Comparison of ENCODE assay signal across 23 mouse cellular contexts in the genomic region with DNA sequence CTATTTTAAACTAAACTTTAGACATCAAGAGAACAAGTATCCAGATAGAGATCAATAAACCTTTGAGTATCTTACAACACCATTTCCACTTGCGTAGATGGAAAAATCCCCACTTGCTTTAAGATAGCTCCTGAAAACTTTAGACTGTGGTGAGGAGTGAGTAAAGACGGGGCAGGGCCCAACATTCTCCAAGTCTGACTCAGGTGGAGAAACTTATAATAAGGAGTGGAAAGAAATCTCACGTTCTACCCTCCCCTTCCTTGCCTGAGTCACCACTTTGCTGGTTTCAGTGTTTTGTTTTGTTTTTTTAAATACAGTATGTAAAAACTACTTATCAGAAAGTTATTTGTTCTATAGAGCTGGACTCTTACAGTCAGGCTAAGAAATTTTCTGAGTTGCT.
DNase-seq lines count a peak whose midpoint lies in the region; ATAC-seq and TF ChIP-seq lines count a peak whose summit lies in the region.
"Had no signal": no experiment of that assay in that cellular context is flagged by ENCODE, and none has a peak within 500 bp of the region (broad histone marks: within the 10 kb centered on the region; RNA-seq: fewer than 3 reads in every experiment).

No protein-coding gene starts in this region.

- H3K4me3 ChIP-seq in lung, postnatal 0 days (ENCODE audit: low read depth, low read length) = no peak overlapping the region
- no peak overlapping the region for H3K4me3 ChIP-seq in embryonic fibroblast, embryonic 13.5 days (ENCODE audit: insufficient read depth, low read length)
- H3K4me3 ChIP-seq in stomach, postnatal 0 days (ENCODE audit: low read depth, low read length) = no peak overlapping the region
- H3K4me3 ChIP-seq: heart, adult 2 months; heart, embryonic 10.5 days; heart, embryonic 13.5 days had no signal

- no peak for TF ChIP-seq POLR2A in embryonic fibroblast, embryonic 13.5 days (IDR thresholded peaks at IDR 0.05; ENCODE audit: low read depth, low read length)

- no peaks in the 10 kb centered on the region for H3K4me1 ChIP-seq in lung, postnatal 0 days (ENCODE audit: insufficient read depth, low read depth, low read length)
- peaks cover 17% of the 10 kb centered on the region for H3K4me1 ChIP-seq in embryonic fibroblast, embryonic 13.5 days (ENCODE audit: control insufficient read depth, insufficient read depth, low read length)
- H3K4me1 ChIP-seq in stomach, postnatal 0 days (replicated peaks; ENCODE audit: control insufficient read depth, insufficient read depth) = no peaks in the 10 kb centered on the region
- H3K4me1 ChIP-seq: heart, embryonic 10.5 days; heart, embryonic 13.5 days had no signal

- H3K27ac ChIP-seq in lung, postnatal 0 days (ENCODE audit: low read length) = no peak overlapping the region
- peak overlapping the region; percentile 56 for H3K27ac ChIP-seq in embryonic fibroblast, embryonic 13.5 days (ENCODE audit: insufficient read depth, low read length)
- no peak overlapping the region for H3K27ac ChIP-seq in stomach, postnatal 0 days (replicated peaks)
- H3K27ac ChIP-seq: heart, adult 2 months; heart, embryonic 10.5 days; heart, embryonic 13.5 days; hindbrain, embryonic 14.5 days; hindbrain, postnatal 0 days had no signal

- WGBS in lung, postnatal 0 days = 70% methylated on average over 3 of the region's 3 CpGs
- WGBS in stomach, postnatal 0 days = 61% methylated on average over 3 of the region's 3 CpGs

- DNase-seq in lung, postnatal 0 days (ENCODE audit: low spot score) = peak; percentile 13
- DNase-seq in lung, postnatal 14 days = no peak
- DNase-seq in stomach, postnatal 0 days (ENCODE audit: low spot score) = no peak
- no peak for DNase-seq in urinary bladder, postnatal 25 days (ENCODE audit: low spot score)
- DNase-seq in kidney, adult 9 months = no peak
- DNase-seq: adrenal gland, postnatal 10 days; adrenal gland, postnatal 36 days; cerebellum, adult 18-20 months; cerebellum, adult 9-10 months; cerebellum, postnatal 14 days; forebrain, postnatal 0 days; gastrocnemius, postnatal 36 days; heart, adult 2 months; heart, postnatal 14 days; heart, postnatal 4 days had no signal

- H3K4me2 ChIP-seq in lung, postnatal 0 days (replicated peaks; ENCODE audit: low read depth, low read length) = no peak overlapping the region
- H3K4me2 ChIP-seq in stomach, postnatal 0 days (replicated peaks; ENCODE audit: low read depth) = no peak overlapping the region
- H3K4me2 ChIP-seq: heart, embryonic 13.5 days; hindbrain, embryonic 14.5 days had no signal

- no peak for ATAC-seq in lung, postnatal 0 days
- ATAC-seq in stomach, postnatal 0 days (ENCODE audit: low FRiP score, low TSS enrichment) = peak; percentile 86; the same call in 1 of the 2 replicates
- ATAC-seq: CD4-positive, CD25-positive, alpha-beta regulatory T cell, adult 4 months; forebrain, embryonic 14.5 days; forebrain, postnatal 0 days; hindbrain, postnatal 0 days; inflammation-experienced regulatory T-cells, adult 6 months had no signal

- TF ChIP-seq CTCF in lung, postnatal 0 days (IDR thresholded peaks at IDR 0.05) = no peak
- no peak for TF ChIP-seq CTCF in embryonic fibroblast, embryonic 13.5 days (IDR thresholded peaks at IDR 0.05; ENCODE audit: borderline replicate concordance, insufficient read depth, low read length)
- no peak for TF ChIP-seq CTCF in stomach, postnatal 0 days (IDR thresholded peaks at IDR 0.05; ENCODE audit: low read depth)

- H3K9ac ChIP-seq in lung, postnatal 0 days (replicated peaks; ENCODE audit: low read depth) = no peak overlapping the region
- H3K9ac ChIP-seq in stomach, postnatal 0 days (ENCODE audit: low read length) = no peak overlapping the region
- H3K9ac ChIP-seq: forebrain, postnatal 0 days; heart, embryonic 13.5 days; hindbrain, embryonic 14.5 days had no signal

- H3K9me3 ChIP-seq in lung, postnatal 0 days (ENCODE audit: low read length) = no peaks in the 10 kb centered on the region
- H3K9me3 ChIP-seq in stomach, postnatal 0 days (ENCODE audit: control insufficient read depth, low read length) = no peaks in the 10 kb centered on the region
- H3K9me3 ChIP-seq: heart, embryonic 10.5 days; heart, embryonic 13.5 days had no signal

- no peaks in the 10 kb centered on the region for H3K36me3 ChIP-seq in lung, postnatal 0 days (ENCODE audit: insufficient read depth, low read length)
- H3K36me3 ChIP-seq in stomach, postnatal 0 days (ENCODE audit: control insufficient read depth, insufficient read depth, low read length) = no peaks in the 10 kb centered on the region
- H3K36me3 ChIP-seq: heart, embryonic 10.5 days; heart, embryonic 13.5 days had no signal

- H3K27me3 ChIP-seq in lung, postnatal 0 days (replicated peaks; ENCODE audit: insufficient read depth, low read length) = no peaks in the 10 kb centered on the region
- H3K27me3 ChIP-seq in stomach, postnatal 0 days (ENCODE audit: control insufficient read depth, insufficient read depth, low read length) = no peaks in the 10 kb centered on the region
- H3K27me3 ChIP-seq: heart, embryonic 13.5 days had no signal

- TF ChIP-seq EP300 in lung, postnatal 0 days (IDR thresholded peaks at IDR 0.05) = no peak
- TF ChIP-seq EP300 in stomach, postnatal 0 days (optimal IDR thresholded peaks at IDR 0.05) = no peak
